Mouse (Mus musculus) midbrain, postnatal 0 days (tissue): ENCODE measurements at regions not wholly inside any gene's neighbourhood (a gene's known extent, or its start where the extent isn't known, plus 50 kb on each side); places are given as distances from the start of the nearest gene placed in this dataset.

Experiments used
- ATAC-seq: fragments of 200-750 bp; cut with Nextera tagmentation; 2 replicates; pipeline ENCODE4 v1.8.0; 2017; ENCODE audit warnings: moderate number of reproducible peaks, mild to moderate bottlenecking, moderate TSS enrichment, moderate library complexity; ENCODE audit not compliant: low FRiP score
- DNase-seq: peaks from one replicate; pipeline ENCODE4 v3.0.0-alpha.2; 2015; ENCODE audit warnings: low spot score
- H3K27ac ChIP-seq: fragments of 300-500 bp; sonication (generic); 2 replicates; pipeline ENCODE4 v1.5.1; 2014; ENCODE audit warnings: low read depth, mild to moderate bottlenecking, low read length, mixed read lengths
- H3K27me3 ChIP-seq: fragments of 300-500 bp; sonication (generic); 2 replicates; pipeline ENCODE4 v1.6.1; 2014; ENCODE audit warnings: low read length, control low read depth, mixed read lengths; ENCODE audit not compliant: insufficient read depth
- H3K36me3 ChIP-seq: fragments of 300-500 bp; sonication (generic); 2 replicates; pipeline ENCODE4 v1.6.1; 2014; ENCODE audit warnings: low read length, control low read depth, mixed read lengths; ENCODE audit not compliant: insufficient read depth
- H3K4me1 ChIP-seq: fragments of 300-500 bp; sonication (generic); 2 replicates; pipeline ENCODE4 v1.6.1; 2014; ENCODE audit warnings: mild to moderate bottlenecking, control low read depth, antibody characterized with exemption, low read length, mixed read lengths; ENCODE audit not compliant: insufficient read depth
- H3K4me2 ChIP-seq: fragments of 300-500 bp; sonication (generic); 2 replicates; pipeline ENCODE4 v1.6.1; 2014; ENCODE audit warnings: low read depth, mild to moderate bottlenecking, low read length, mixed read lengths; ENCODE audit not compliant: poor library complexity, severe bottlenecking
- H3K4me3 ChIP-seq: fragments of 300-500 bp; sonication (generic); 2 replicates; pipeline ENCODE4 v1.5.1; 2014; ENCODE audit warnings: low read depth, mild to moderate bottlenecking, low read length, moderate library complexity
- H3K9ac ChIP-seq: fragments of 300-500 bp; sonication (generic); replicated peaks from 2 replicates; pipeline ENCODE4 v1.6.1; 2014; ENCODE audit warnings: mild to moderate bottlenecking, low read length, moderate library complexity, mixed read lengths; ENCODE audit not compliant: poor library complexity, severe bottlenecking
- H3K9me3 ChIP-seq: fragments of 300-500 bp; sonication (generic); 2 replicates; pipeline ENCODE4 v1.6.1; 2016; ENCODE audit warnings: low read length, control low read depth
- CTCF ChIP-seq: IDR thresholded peaks from 2 replicates; pipeline ENCODE4 v1.5.1; 2016; ENCODE audit warnings: antibody characterized with exemption, mild to moderate bottlenecking
- WGBS: fragments of 180-500 bp; shearing (Covaris S2); extraction: QIAGEN DNeasy Blood & Tissue Kit; methylation state at CpG from one replicate; pipeline ENCODE4 v1.1.7; 2014; 5-methylcytosine and 5-hydroxymethylcytosine counted together

- Histone ChIP-seq H3K4me2 (no peak overlapping the region), H3K4me3 (no peak overlapping the region), H3K27me3 (no peaks in the 10 kb centered on the region; the same call in 1 of the 2 replicates), H3K4me1 (peaks cover 6% of the 10 kb centered on the region; the same call in 1 of the 2 replicates), H3K36me3 (no peaks in the 10 kb centered on the region), H3K9ac (no peak overlapping the region), H3K9me3 (no peaks in the 10 kb centered on the region), H3K27ac (peak overlapping the region; percentile 21; the same call in 1 of the 2 replicates)
- no peak for TF ChIP-seq CTCF
- DNase-seq, result peak; percentile 60
- no peak for ATAC-seq
- 14% methylated on average over 11 of the region's 11 CpGs for WGBS
Measured at GRCm38 (mm10) chr11:82602818-82603217, 161.3 kb downstream of the Cct6b start.

GRCm38 (mm10) chr11:82602250-82602649 lies 161.9 kb downstream of the Cct6b start:
- ATAC-seq (no peak), DNase-seq (no peak)
- Histone ChIP-seq H3K4me1 (peaks cover 6% of the 10 kb centered on the region; the same call in 1 of the 2 replicates), H3K4me3 (no peak overlapping the region), H3K9me3 (no peaks in the 10 kb centered on the region), H3K4me2 (no peak overlapping the region), H3K9ac (no peak overlapping the region), H3K36me3 (no peaks in the 10 kb centered on the region), H3K27ac (no peak overlapping the region), H3K27me3 (no peaks in the 10 kb centered on the region; the same call in 1 of the 2 replicates)
- 36% methylated on average over 2 of the region's 2 CpGs for WGBS
- no peak for TF ChIP-seq CTCF

- DNase-seq (no peak), ATAC-seq (no peak)
- WGBS, result 70% methylated on average over 9 of the region's 9 CpGs
- Histone ChIP-seq H3K27ac (no peak overlapping the region), H3K36me3 (no peaks in the 10 kb centered on the region), H3K4me2 (no peak overlapping the region), H3K4me1 (peaks cover 6% of the 10 kb centered on the region; the same call in 1 of the 2 replicates), H3K9ac (no peak overlapping the region), H3K9me3 (no peaks in the 10 kb centered on the region), H3K4me3 (no peak overlapping the region), H3K27me3 (no peaks in the 10 kb centered on the region; the same call in 1 of the 2 replicates)
- no peak for TF ChIP-seq CTCF
Measured at GRCm38 (mm10) chr11:82600151-82600550, 164.0 kb downstream of the Cct6b start.

- no peaks in the 10 kb centered on the region; the same call in 1 of the 2 replicates for H3K27me3 ChIP-seq
- ATAC-seq (no peak), DNase-seq (no peak)
- peaks cover 5% of the 10 kb centered on the region; the same call in 1 of the 2 replicates for H3K4me1 ChIP-seq
- H3K4me2 ChIP-seq, result no peak overlapping the region
- H3K36me3 ChIP-seq, result no peaks in the 10 kb centered on the region
- H3K27ac ChIP-seq, result no peak overlapping the region
- no peak overlapping the region for H3K4me3 ChIP-seq
- WGBS, result 33% methylated on average over 6 of the region's 6 CpGs
- no peaks in the 10 kb centered on the region for H3K9me3 ChIP-seq
- H3K9ac ChIP-seq, result no peak overlapping the region
- no peak for TF ChIP-seq CTCF
Measured at GRCm38 (mm10) chr11:82597757-82598156, 166.4 kb downstream of the Cct6b start.

- H3K9me3 ChIP-seq, result no peaks in the 10 kb centered on the region
- ATAC-seq (no peak), DNase-seq (no peak)
- no peak overlapping the region for H3K27ac ChIP-seq
- no peaks in the 10 kb centered on the region for H3K36me3 ChIP-seq
- H3K4me3 ChIP-seq, result no peak overlapping the region
- 69% methylated on average over 3 of the region's 3 CpGs for WGBS
- no peaks in the 10 kb centered on the region for H3K4me1 ChIP-seq
- no peaks in the 10 kb centered on the region; the same call in 1 of the 2 replicates for H3K27me3 ChIP-seq
- no peak overlapping the region for H3K9ac ChIP-seq
- H3K4me2 ChIP-seq, result no peak overlapping the region
- no peak for TF ChIP-seq CTCF
Measured at GRCm38 (mm10) chr11:82596801-82597200, 167.3 kb downstream of the Cct6b start.

- TF ChIP-seq CTCF, result no peak
- ATAC-seq, result no peak
- 63% methylated on average over 2 of the region's 2 CpGs for WGBS
Measured at GRCm38 (mm10) chr11:82589761-82590160, 174.4 kb downstream of the Cct6b start.

More at GRCm38 (mm10) chr11:82589761-82590160, 174.4 kb downstream of the Cct6b start:
- Histone ChIP-seq H3K36me3 (no peaks in the 10 kb centered on the region), H3K4me2 (no peak overlapping the region), H3K9me3 (no peaks in the 10 kb centered on the region), H3K9ac (no peak overlapping the region), H3K4me3 (no peak overlapping the region), H3K4me1 (no peaks in the 10 kb centered on the region), H3K27me3 (no peaks in the 10 kb centered on the region), H3K27ac (no peak overlapping the region)
- no peak for DNase-seq
